Mouse (Mus musculus) WW6 (cell line): ENCODE results near the gene Gm17581.
"Not testable (repeated sequence)": the region's sequence is repeated elsewhere in the genome, so short reads cannot be mapped to it uniquely, and the experiment has no call there.

ENCODE experiments used
- DNase-seq: peaks from one replicate; pipeline ENCODE4 v3.0.0-alpha.2; 2013; ENCODE audit warnings: low read depth, low spot score

Gm17581 gene

GRCm38 (mm10) chr2:155735766-155736165 is at the start of gene Gm17581:
Gm17581 (minus strand) TSS chr2:155735866.
- DNase-seq, result not testable (repeated sequence)

- no peak for DNase-seq
These were observed 48.9 kb upstream of the Gm17581 start for GRCm38 (mm10) chr2:155784534-155784933.

- DNase-seq, result no peak
These were observed 43.8 kb upstream of the Gm17581 start for GRCm38 (mm10) chr2:155779506-155779905.

GRCm38 (mm10) chr2:155779066-155779465 is 43.4 kb upstream of the Gm17581 start:
- no peak for DNase-seq

- no peak for DNase-seq
These were observed 42.3 kb upstream of the Gm17581 start for GRCm38 (mm10) chr2:155778004-155778403.

GRCm38 (mm10) chr2:155777688-155777985 is 42.0 kb upstream of the Gm17581 start:
- no peak for DNase-seq

- no peak for DNase-seq
These were observed 41.4 kb upstream of the Gm17581 start for GRCm38 (mm10) chr2:155776824-155777687.

- no peak for DNase-seq
These were observed 40.1 kb upstream of the Gm17581 start for GRCm38 (mm10) chr2:155775685-155776263.

- no peak for DNase-seq
These were observed 39.4 kb upstream of the Gm17581 start, which contains the start of gene Mmp24 for GRCm38 (mm10) chr2:155774927-155775684. Mmp24 (plus strand) TSS chr2:155775342.

- DNase-seq, result no peak
These were observed 38.7 kb upstream of the Gm17581 start for GRCm38 (mm10) chr2:155774261-155774926.

GRCm38 (mm10) chr2:155773664-155774063 is 38.0 kb upstream of the Gm17581 start:
- DNase-seq, result no peak

GRCm38 (mm10) chr2:155764679-155765418 is 29.2 kb upstream of the Gm17581 start:
- DNase-seq, result no peak

- DNase-seq, result no peak
These were observed 21.3 kb upstream of the Gm17581 start for GRCm38 (mm10) chr2:155756855-155757566.

GRCm38 (mm10) chr2:155755746-155756145 is 20.1 kb upstream of the Gm17581 start:
- DNase-seq, result no peak

- no peak for DNase-seq
These were observed 15.5 kb upstream of the Gm17581 start, which contains the start of gene Procr for GRCm38 (mm10) chr2:155751014-155751786. Procr (plus strand) TSS chr2:155751117.

- no peak for DNase-seq
These were observed 13.7 kb upstream of the Gm17581 start for GRCm38 (mm10) chr2:155749394-155749793.

- DNase-seq, result no peak
These were observed 9.8 kb upstream of the Gm17581 start for GRCm38 (mm10) chr2:155745487-155745886.

GRCm38 (mm10) chr2:155743351-155743750 is 7.7 kb upstream of the Gm17581 start:
- DNase-seq, result no peak

GRCm38 (mm10) chr2:155742931-155743337 is 7.3 kb upstream of the Gm17581 start:
- DNase-seq, result no peak

GRCm38 (mm10) chr2:155742211-155742610 is 6.5 kb upstream of the Gm17581 start:
- no peak for DNase-seq
